Mouse (Mus musculus) small intestine, adult 2 months (tissue): ENCODE measurements around the gene Sh3tc1.

Experiments used
- CTCF ChIP-seq: fragments of 200-500 bp; IDR thresholded peaks from 2 replicates; pipeline ENCODE4 v1.5.1; 2012; ENCODE audit warnings: low read depth, mild to moderate bottlenecking, control low read depth, inconsistent platforms, low read length, moderate library complexity, mixed read lengths; ENCODE audit not compliant: insufficient replicate concordance, insufficient read length; ENCODE audit errors: extremely low read depth
- POLR2A ChIP-seq: fragments of 200-500 bp; IDR thresholded peaks from 2 replicates; pipeline ENCODE4 v1.6.1; 2012; ENCODE audit warnings: low read depth, mild to moderate bottlenecking, control low read depth, inconsistent platforms, low read length, moderate library complexity

DNA sequence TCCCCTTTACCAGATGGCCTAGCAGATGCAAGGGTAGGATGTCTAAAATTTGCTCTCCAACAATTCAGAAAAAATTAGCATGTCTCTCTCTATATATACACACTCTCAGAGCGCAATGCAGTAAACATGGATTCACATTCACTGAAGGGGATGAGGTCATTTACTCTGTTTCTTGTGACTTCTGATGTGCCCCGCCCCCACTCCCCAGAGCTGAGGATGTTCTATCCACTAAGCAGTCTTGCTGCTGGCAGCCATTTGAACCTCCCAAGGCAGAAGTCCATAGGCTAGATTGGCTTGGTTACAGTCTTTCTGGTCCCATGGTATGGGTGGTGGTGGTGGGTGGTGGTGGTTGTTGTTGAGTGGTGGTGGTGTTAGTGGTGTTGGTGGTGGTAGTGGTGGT, 17.9 kb downstream of the Sh3tc1 start:
- TF ChIP-seq POLR2A (no peak), CTCF (no peak)
